Mouse (Mus musculus): ENCODE measurements around the gene Bicdl1.

Gene Bicdl1

GRCm38 (mm10) chr5:115629672-115630071 lies 101.7 kb downstream of the Bicdl1 start:
- no peak for TF ChIP-seq GATA4 (IDR thresholded peaks at IDR 0.05; ENCODE audit: insufficient replicate concordance, low read length)

GRCm38 (mm10) chr5:115628083-115628482 lies 103.3 kb downstream of the Bicdl1 start:
- TF ChIP-seq GATA4 (IDR thresholded peaks at IDR 0.05; ENCODE audit: insufficient replicate concordance, low read length) = no peak

GRCm38 (mm10) chr5:115626237-115626886 lies 105.1 kb downstream of the Bicdl1 start:
- TF ChIP-seq GATA4 (IDR thresholded peaks at IDR 0.05; ENCODE audit: insufficient replicate concordance, low read length) = no peak

GRCm38 (mm10) chr5:115623694-115624440 lies 107.6 kb downstream of the Bicdl1 start:
- no peak for TF ChIP-seq GATA4 (IDR thresholded peaks at IDR 0.05; ENCODE audit: insufficient replicate concordance, low read length)

- no peak for TF ChIP-seq GATA4 (IDR thresholded peaks at IDR 0.05; ENCODE audit: insufficient replicate concordance, low read length)
Observed at GRCm38 (mm10) chr5:115622686-115623085, 108.7 kb downstream of the Bicdl1 start.

GRCm38 (mm10) chr5:115619690-115620089 lies 111.7 kb downstream of the Bicdl1 start:
- TF ChIP-seq GATA4 (IDR thresholded peaks at IDR 0.05; ENCODE audit: insufficient replicate concordance, low read length) = no peak

GRCm38 (mm10) chr5:115614948-115615347 lies 116.5 kb downstream of the Bicdl1 start:
- TF ChIP-seq GATA4 (IDR thresholded peaks at IDR 0.05; ENCODE audit: insufficient replicate concordance, low read length) = no peak

- no peak for TF ChIP-seq GATA4 (IDR thresholded peaks at IDR 0.05; ENCODE audit: insufficient replicate concordance, low read length)
Observed at GRCm38 (mm10) chr5:115613332-115613731, 118.1 kb downstream of the Bicdl1 start.

GRCm38 (mm10) chr5:115611566-115611965 lies 119.9 kb downstream of the Bicdl1 start:
- no peak for TF ChIP-seq GATA4 (IDR thresholded peaks at IDR 0.05; ENCODE audit: insufficient replicate concordance, low read length)

GRCm38 (mm10) chr5:115603561-115603960 lies 127.9 kb downstream of the Bicdl1 start:
- TF ChIP-seq GATA4 (IDR thresholded peaks at IDR 0.05; ENCODE audit: insufficient replicate concordance, low read length) = no peak
